Mouse (Mus musculus): ENCODE results near the gene Ntrk3.
A peak's percentile ranks its signal among the peaks of the same experiment; 100 is the strongest.

The Ntrk3 gene

GRCm38 (mm10) chr7:78737614-78738210 lies at the start of gene Ntrk3:
Gene Ntrk3, minus strand, starts transcription at chr7:78738012.
- DNase-seq (ENCODE audit: low read depth, low spot score) = no peak

GRCm38 (mm10) chr7:78785906-78786305 lies 48.1 kb upstream of the Ntrk3 start:
- no peak for DNase-seq (ENCODE audit: low read depth, low spot score)

- peak; percentile 89 for DNase-seq (ENCODE audit: low read depth, low spot score)
Observed at GRCm38 (mm10) chr7:78782639-78783581, 45.1 kb upstream of the Ntrk3 start, which contains the start of the genes Mrps11 and Mrpl46. Gene Mrps11, plus strand, starts transcription at chr7:78783119. Gene Mrpl46, minus strand, starts transcription at chr7:78783531.

GRCm38 (mm10) chr7:78778741-78779140 lies 40.9 kb upstream of the Ntrk3 start:
- DNase-seq (ENCODE audit: low read depth, low spot score) = no peak

GRCm38 (mm10) chr7:78770936-78771335 lies 33.1 kb upstream of the Ntrk3 start:
- peak; percentile 69 for DNase-seq (ENCODE audit: low read depth, low spot score)

- DNase-seq (ENCODE audit: low read depth, low spot score) = no peak
Observed at GRCm38 (mm10) chr7:78769075-78769652, 31.4 kb upstream of the Ntrk3 start.

- no peak for DNase-seq (ENCODE audit: low read depth, low spot score)
Observed at GRCm38 (mm10) chr7:78767929-78768531, 30.2 kb upstream of the Ntrk3 start.

- DNase-seq (ENCODE audit: low read depth, low spot score) = peak; percentile 76
Observed at GRCm38 (mm10) chr7:78766019-78766683, 28.3 kb upstream of the Ntrk3 start.

- no peak for DNase-seq (ENCODE audit: low read depth, low spot score)
Observed at GRCm38 (mm10) chr7:78765215-78765631, 27.4 kb upstream of the Ntrk3 start.

- DNase-seq (ENCODE audit: low read depth, low spot score) = no peak
Observed at GRCm38 (mm10) chr7:78763801-78764200, 26.0 kb upstream of the Ntrk3 start.

GRCm38 (mm10) chr7:78754458-78755000 lies 16.7 kb upstream of the Ntrk3 start:
- DNase-seq (ENCODE audit: low read depth, low spot score) = no peak

GRCm38 (mm10) chr7:78753752-78754457 lies 16.1 kb upstream of the Ntrk3 start:
- no peak for DNase-seq (ENCODE audit: low read depth, low spot score)

GRCm38 (mm10) chr7:78752961-78753360 lies 15.1 kb upstream of the Ntrk3 start:
- no peak for DNase-seq (ENCODE audit: low read depth, low spot score)

- DNase-seq (ENCODE audit: low read depth, low spot score) = no peak
Observed at GRCm38 (mm10) chr7:78743731-78744385, 6.0 kb upstream of the Ntrk3 start.

- DNase-seq (ENCODE audit: low read depth, low spot score) = no peak
Observed at GRCm38 (mm10) chr7:78739351-78740000, 1.7 kb upstream of the Ntrk3 start.

- DNase-seq (ENCODE audit: low read depth, low spot score) = no peak
Observed at GRCm38 (mm10) chr7:78737196-78737595, 616 bp downstream of the Ntrk3 start.

GRCm38 (mm10) chr7:78731391-78731790 lies 6.4 kb downstream of the Ntrk3 start:
- DNase-seq (ENCODE audit: low read depth, low spot score) = no peak

GRCm38 (mm10) chr7:78724591-78724990 lies 13.2 kb downstream of the Ntrk3 start:
- no peak for DNase-seq (ENCODE audit: low read depth, low spot score)

- no peak for DNase-seq (ENCODE audit: low read depth, low spot score)
Observed at GRCm38 (mm10) chr7:78722051-78722450, 15.8 kb downstream of the Ntrk3 start.
